Mouse (Mus musculus) embryo, embryonic 11.5 days (tissue): Measurements from ENCODE around the gene Ndufv1.
"Not testable (repeated sequence)": the region's sequence is repeated elsewhere in the genome, so short reads cannot be mapped to it uniquely, and the experiment has no call there.

Experiments used
- DNase-seq: peaks from one replicate; pipeline ENCODE4 v3.0.0-alpha.2; 2012; ENCODE audit warnings: low read depth, low spot score

Ndufv1 gene

GRCm38 (mm10) chr19:4012432-4013022 lies at the start of gene Ndufv1:
Gene Ndufv1 (minus strand): TSS chr19:4012806.
- DNase-seq: peak; percentile 97

GRCm38 (mm10) chr19:4060899-4061465 lies 48.4 kb upstream of the Ndufv1 start:
- DNase-seq: no peak

GRCm38 (mm10) chr19:4060044-4060898 lies 47.7 kb upstream of the Ndufv1 start:
- not testable (repeated sequence) for DNase-seq

- DNase-seq: no peak
Measured at GRCm38 (mm10) chr19:4059069-4059740, 46.6 kb upstream of the Ndufv1 start, which contains the start of gene Gstp3. Gene Gstp3 (minus strand): TSS chr19:4059569.

- DNase-seq: no peak
Measured at GRCm38 (mm10) chr19:4058581-4058980, 46.0 kb upstream of the Ndufv1 start.

- no peak for DNase-seq
Measured at GRCm38 (mm10) chr19:4057962-4058361, 45.4 kb upstream of the Ndufv1 start.

GRCm38 (mm10) chr19:4057389-4057788 lies 44.8 kb upstream of the Ndufv1 start:
- DNase-seq: no peak

- DNase-seq: no peak
Measured at GRCm38 (mm10) chr19:4056727-4057126, 44.1 kb upstream of the Ndufv1 start.

- DNase-seq: no peak
Measured at GRCm38 (mm10) chr19:4055947-4056693, 43.5 kb upstream of the Ndufv1 start.

- DNase-seq: no peak
Measured at GRCm38 (mm10) chr19:4055216-4055946, 42.8 kb upstream of the Ndufv1 start.

- DNase-seq: no peak
Measured at GRCm38 (mm10) chr19:4054613-4055012, 42.0 kb upstream of the Ndufv1 start.

- no peak for DNase-seq
Measured at GRCm38 (mm10) chr19:4052516-4053030, 40.0 kb upstream of the Ndufv1 start.

GRCm38 (mm10) chr19:4051741-4052515 lies 39.3 kb upstream of the Ndufv1 start:
- DNase-seq: peak; percentile 45

- no peak for DNase-seq
Measured at GRCm38 (mm10) chr19:4051016-4051415, 38.4 kb upstream of the Ndufv1 start.

- DNase-seq: not testable (repeated sequence)
Measured at GRCm38 (mm10) chr19:4049069-4049468, 36.5 kb upstream of the Ndufv1 start.

- DNase-seq: peak; percentile 72
Measured at GRCm38 (mm10) chr19:4047859-4048258, 35.3 kb upstream of the Ndufv1 start.

GRCm38 (mm10) chr19:4046866-4047254 lies 34.3 kb upstream of the Ndufv1 start:
- DNase-seq: no peak

- peak; percentile 24 for DNase-seq
Measured at GRCm38 (mm10) chr19:4045966-4046865, 33.6 kb upstream of the Ndufv1 start, which contains the start of gene Gstp2. Gene Gstp2 (minus strand): TSS chr19:4046023.
